Mouse (Mus musculus): ENCODE data around the gene Trp53inp2.

DNA sequence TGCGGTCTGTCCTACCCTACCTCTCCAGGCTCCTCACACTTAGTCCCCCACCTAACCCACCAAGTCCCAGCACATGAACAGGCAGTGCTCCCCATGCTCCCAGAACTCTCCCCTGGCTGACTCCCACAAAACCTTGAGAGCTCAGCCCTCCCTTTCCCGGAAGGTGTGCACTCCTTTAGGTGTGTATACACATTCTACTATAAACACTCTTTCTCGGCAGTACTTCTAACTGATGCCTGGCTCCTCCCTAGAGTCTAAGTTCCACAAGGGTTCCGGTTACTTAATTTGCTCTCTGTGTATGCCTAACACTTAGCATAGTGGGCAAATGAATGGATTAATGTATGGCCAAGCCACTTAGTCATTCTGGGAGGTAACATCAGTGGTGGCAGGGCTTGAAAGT lies 49.5 kb upstream of the Trp53inp2 start:
- TF ChIP-seq EP300 (IDR thresholded peaks at IDR 0.05; ENCODE audit: low read depth) (no peak), CTCF (IDR thresholded peaks at IDR 0.05; ENCODE audit: low read depth) (no peak)
